Mouse (Mus musculus): ENCODE measurements at regions not wholly inside any gene's neighbourhood (a gene's known extent, or its start where the extent isn't known, plus 50 kb on each side); places are given as distances from the start of the nearest gene placed in this dataset.

GRCm38 (mm10) chr7:70438908-70439307 lies 72.4 kb upstream of the Nr2f2 start:
- DNase-seq (ENCODE audit: low spot score) (no peak), ATAC-seq (replicated peaks; ENCODE audit: low FRiP score, low read depth) (no peak)
- Histone ChIP-seq H3K36me3 (ENCODE audit: insufficient read depth, low read length) (no peaks in the 10 kb centered on the region), H3K4me1 (replicated peaks; ENCODE audit: insufficient read depth, low read length) (no peaks in the 10 kb centered on the region), H3K4me2 (ENCODE audit: low read length) (no peak overlapping the region), H3K27me3 (ENCODE audit: insufficient read depth, low read length) (no peaks in the 10 kb centered on the region), H3K9me3 (replicated peaks; ENCODE audit: low read length) (no peaks in the 10 kb centered on the region), H3K4me3 (replicated peaks; ENCODE audit: low read depth, low read length) (no peak overlapping the region), H3K27ac (no peak overlapping the region), H3K9ac (ENCODE audit: low read depth, low read length) (no peak overlapping the region)
- no peak for TF ChIP-seq CTCF (IDR thresholded peaks at IDR 0.05; ENCODE audit: low read depth)
- WGBS: 97% methylated on average over 6 of the region's 6 CpGs

- Histone ChIP-seq H3K27ac (peak overlapping the region; percentile 51; the same call in 1 of the 2 replicates), H3K4me2 (ENCODE audit: low read length) (no peak overlapping the region), H3K4me3 (replicated peaks; ENCODE audit: low read depth, low read length) (no peak overlapping the region), H3K27me3 (ENCODE audit: insufficient read depth, low read length) (no peaks in the 10 kb centered on the region), H3K36me3 (ENCODE audit: insufficient read depth, low read length) (no peaks in the 10 kb centered on the region), H3K9ac (ENCODE audit: low read depth, low read length) (no peak overlapping the region), H3K9me3 (replicated peaks; ENCODE audit: low read length) (no peaks in the 10 kb centered on the region), H3K4me1 (replicated peaks; ENCODE audit: insufficient read depth, low read length) (no peaks in the 10 kb centered on the region)
- 27% methylated on average over 8 of the region's 8 CpGs for WGBS
- ATAC-seq (replicated peaks; ENCODE audit: low FRiP score, low read depth) (no peak), DNase-seq (ENCODE audit: low spot score) (peak; percentile 47)
- TF ChIP-seq CTCF (IDR thresholded peaks at IDR 0.05; ENCODE audit: low read depth): no peak
Observed at GRCm38 (mm10) chr7:70433838-70434237, 67.3 kb upstream of the Nr2f2 start.

- H3K36me3 ChIP-seq (ENCODE audit: insufficient read depth, low read length): no peaks in the 10 kb centered on the region
- H3K4me2 ChIP-seq (ENCODE audit: low read length): no peak overlapping the region
- WGBS: 61% methylated on average over 6 of the region's 6 CpGs
- no peak for TF ChIP-seq CTCF (IDR thresholded peaks at IDR 0.05; ENCODE audit: low read depth)
- no peaks in the 10 kb centered on the region for H3K4me1 ChIP-seq (replicated peaks; ENCODE audit: insufficient read depth, low read length)
- H3K27me3 ChIP-seq (ENCODE audit: insufficient read depth, low read length): no peaks in the 10 kb centered on the region
- H3K27ac ChIP-seq: no peak overlapping the region
- DNase-seq (ENCODE audit: low spot score) (no peak), ATAC-seq (replicated peaks; ENCODE audit: low FRiP score, low read depth) (no peak)
- no peak overlapping the region for H3K4me3 ChIP-seq (replicated peaks; ENCODE audit: low read depth, low read length)
- H3K9ac ChIP-seq (ENCODE audit: low read depth, low read length): no peak overlapping the region
- no peaks in the 10 kb centered on the region for H3K9me3 ChIP-seq (replicated peaks; ENCODE audit: low read length)
Observed at GRCm38 (mm10) chr7:70433358-70433757, 66.8 kb upstream of the Nr2f2 start.

- Histone ChIP-seq H3K27me3 (ENCODE audit: insufficient read depth, low read length) (no peaks in the 10 kb centered on the region), H3K9ac (ENCODE audit: low read depth, low read length) (no peak overlapping the region), H3K9me3 (replicated peaks; ENCODE audit: low read length) (no peaks in the 10 kb centered on the region), H3K4me3 (replicated peaks; ENCODE audit: low read depth, low read length) (no peak overlapping the region), H3K4me1 (replicated peaks; ENCODE audit: insufficient read depth, low read length) (no peaks in the 10 kb centered on the region), H3K4me2 (ENCODE audit: low read length) (no peak overlapping the region), H3K36me3 (ENCODE audit: insufficient read depth, low read length) (no peaks in the 10 kb centered on the region), H3K27ac (no peak overlapping the region)
- no peak for ATAC-seq (replicated peaks; ENCODE audit: low FRiP score, low read depth)
- TF ChIP-seq CTCF (IDR thresholded peaks at IDR 0.05; ENCODE audit: low read depth): no peak
- 61% methylated on average over 2 of the region's 2 CpGs for WGBS
- no peak for DNase-seq (ENCODE audit: low spot score)
Observed at GRCm38 (mm10) chr7:70431712-70432111, 65.2 kb upstream of the Nr2f2 start.

GRCm38 (mm10) chr7:70429326-70429725 lies 62.8 kb upstream of the Nr2f2 start:
- H3K4me2 ChIP-seq (ENCODE audit: low read length): no peak overlapping the region
- no peak overlapping the region for H3K27ac ChIP-seq
- TF ChIP-seq CTCF (IDR thresholded peaks at IDR 0.05; ENCODE audit: low read depth): no peak
- no peak overlapping the region for H3K4me3 ChIP-seq (replicated peaks; ENCODE audit: low read depth, low read length)
- H3K9me3 ChIP-seq (replicated peaks; ENCODE audit: low read length): no peaks in the 10 kb centered on the region
- ATAC-seq (replicated peaks; ENCODE audit: low FRiP score, low read depth) (no peak), DNase-seq (ENCODE audit: low spot score) (peak; percentile 43)
- no peaks in the 10 kb centered on the region for H3K27me3 ChIP-seq (ENCODE audit: insufficient read depth, low read length)
- no peaks in the 10 kb centered on the region for H3K36me3 ChIP-seq (ENCODE audit: insufficient read depth, low read length)
- no peak overlapping the region for H3K9ac ChIP-seq (ENCODE audit: low read depth, low read length)
- 37% methylated on average over 2 of the region's 2 CpGs for WGBS
- H3K4me1 ChIP-seq (replicated peaks; ENCODE audit: insufficient read depth, low read length): no peaks in the 10 kb centered on the region

- Histone ChIP-seq H3K4me1 (replicated peaks; ENCODE audit: insufficient read depth, low read length) (no peaks in the 10 kb centered on the region), H3K9me3 (replicated peaks; ENCODE audit: low read length) (no peaks in the 10 kb centered on the region), H3K4me2 (ENCODE audit: low read length) (no peak overlapping the region), H3K27me3 (ENCODE audit: insufficient read depth, low read length) (no peaks in the 10 kb centered on the region), H3K9ac (ENCODE audit: low read depth, low read length) (no peak overlapping the region), H3K36me3 (ENCODE audit: insufficient read depth, low read length) (no peaks in the 10 kb centered on the region), H3K4me3 (replicated peaks; ENCODE audit: low read depth, low read length) (no peak overlapping the region), H3K27ac (no peak overlapping the region)
- no peak for ATAC-seq (replicated peaks; ENCODE audit: low FRiP score, low read depth)
- DNase-seq (ENCODE audit: low spot score): no peak
- TF ChIP-seq CTCF (IDR thresholded peaks at IDR 0.05; ENCODE audit: low read depth): no peak
- WGBS: 42% methylated on average over 4 of the region's 4 CpGs
Observed at GRCm38 (mm10) chr7:70424231-70424620, 57.7 kb upstream of the Nr2f2 start.

GRCm38 (mm10) chr7:70423524-70424230 lies 57.1 kb upstream of the Nr2f2 start:
- Histone ChIP-seq H3K9me3 (replicated peaks; ENCODE audit: low read length) (no peaks in the 10 kb centered on the region), H3K4me1 (replicated peaks; ENCODE audit: insufficient read depth, low read length) (no peaks in the 10 kb centered on the region), H3K27ac (0 out of 2 replicates have a peak overlapping the region, but pooled peaks have one; percentile 55), H3K9ac (ENCODE audit: low read depth, low read length) (no peak overlapping the region), H3K27me3 (ENCODE audit: insufficient read depth, low read length) (no peaks in the 10 kb centered on the region), H3K36me3 (ENCODE audit: insufficient read depth, low read length) (0 out of 2 replicates have a peak, but pooled peaks cover 4% of the 10 kb centered on the region), H3K4me2 (ENCODE audit: low read length) (no peak overlapping the region), H3K4me3 (replicated peaks; ENCODE audit: low read depth, low read length) (no peak overlapping the region)
- 64% methylated on average over 10 of the region's 10 CpGs for WGBS
- DNase-seq (ENCODE audit: low spot score): no peak
- ATAC-seq (replicated peaks; ENCODE audit: low FRiP score, low read depth): no peak
- no peak for TF ChIP-seq CTCF (IDR thresholded peaks at IDR 0.05; ENCODE audit: low read depth)

Data from kidney, postnatal 0 days (tissue).